Mouse (Mus musculus): Measurements from ENCODE around the gene Rock2. TPM values are rescaled to one million over a fixed set of nuclear protein-coding genes. Genes with fewer than 3 reads are reported as not detected.
"Not testable (repeated sequence)": the region's sequence is repeated elsewhere in the genome, so short reads cannot be mapped to it uniquely, and the experiment has no call there.

Gene Rock2
- polyA plus RNA-seq, 1 experiment from 2014 or later = 9.0 TPM

- WGBS = under 1% methylated on average over 57 of the region's 57 CpGs
- Histone ChIP-seq H3K4me3 (peak within 1 kb of the TSS; percentile 60), H3K9me3 (no peaks in the 10 kb centered on the region), H3K36me3 (peaks cover 7% of the 10 kb centered on the region), H3K4me1 (replicated peaks) (peaks cover 22% of the 10 kb centered on the region), H3K27ac (peak within 1 kb of the TSS; percentile 54), H3K27me3 (ENCODE audit: insufficient read depth, poor library complexity, severe bottlenecking) (peaks cover 53% of the 10 kb centered on the region)
- peak; percentile 78 for DNase-seq (ENCODE audit: low spot score)
These were observed 105.2 kb downstream of the Rock2 start, which contains the start of gene Pqlc3 for GRCm38 (mm10) chr12:16999739-17000497. Gene Pqlc3, minus strand, starts transcription at chr12:17000408.

- Histone ChIP-seq H3K4me3 (peak overlapping the region; percentile 60; the same call in 1 of the 2 replicates), H3K4me1 (replicated peaks) (peaks cover 22% of the 10 kb centered on the region), H3K9me3 (no peaks in the 10 kb centered on the region), H3K36me3 (peaks cover under 1% of the 10 kb centered on the region; the same call in 1 of the 2 replicates), H3K27ac (no peak overlapping the region), H3K27me3 (ENCODE audit: insufficient read depth, poor library complexity, severe bottlenecking) (peaks cover 53% of the 10 kb centered on the region)
- no peak for DNase-seq (ENCODE audit: low spot score)
- WGBS = 58% methylated on average over 6 of the region's 6 CpGs
These were observed 105.9 kb downstream of the Rock2 start for GRCm38 (mm10) chr12:17000628-17001027.

DNA sequence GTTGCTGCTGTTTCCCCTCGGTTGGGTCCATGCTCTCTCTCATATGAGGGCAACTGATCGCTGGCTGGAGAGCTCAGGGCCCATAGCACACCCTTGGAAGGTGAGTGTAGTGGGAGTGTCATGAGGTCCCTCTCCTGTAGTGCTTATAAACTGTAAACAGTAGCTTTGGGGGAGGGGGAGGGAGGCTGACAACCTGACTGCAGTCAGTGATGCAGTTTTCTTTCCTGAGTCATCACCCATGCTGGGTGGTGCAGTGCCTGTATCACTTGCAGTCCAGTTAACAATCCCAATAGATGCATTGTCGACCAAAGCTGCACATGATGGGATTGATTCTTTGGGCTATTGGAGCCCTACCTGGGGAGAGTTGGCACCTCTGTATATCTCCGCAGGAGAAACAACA, 106.5 kb downstream of the Rock2 start:
- 51% methylated on average over 4 of the region's 4 CpGs for WGBS
- no peak for DNase-seq (ENCODE audit: low spot score)
- H3K4me3 ChIP-seq = no peak overlapping the region
- H3K36me3 ChIP-seq = no peaks in the 10 kb centered on the region
- no peak overlapping the region for H3K27ac ChIP-seq
- no peaks in the 10 kb centered on the region for H3K9me3 ChIP-seq
- H3K27me3 ChIP-seq (ENCODE audit: insufficient read depth, poor library complexity, severe bottlenecking) = peaks cover 53% of the 10 kb centered on the region
- H3K4me1 ChIP-seq (replicated peaks) = peaks cover 22% of the 10 kb centered on the region

DNA sequence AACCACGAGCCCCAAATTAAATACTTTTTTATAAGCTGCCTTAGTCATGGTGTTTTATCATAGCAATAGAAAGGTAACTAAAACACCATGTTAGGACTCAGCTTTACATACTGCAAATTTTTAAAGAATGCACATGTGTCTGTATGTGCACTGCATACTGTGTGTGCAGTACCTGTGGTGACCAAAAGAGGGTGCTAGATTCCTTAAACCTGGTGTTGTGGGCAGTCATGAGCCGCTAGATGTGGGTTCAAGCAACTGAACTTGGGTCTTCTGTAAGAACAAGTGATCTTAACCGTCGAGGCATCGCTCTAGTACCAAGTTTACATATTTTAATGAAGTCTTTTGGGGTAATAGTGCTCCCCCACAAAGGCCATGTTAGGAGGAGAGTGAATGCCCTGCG, 114.8 kb downstream of the Rock2 start:
- 0 out of 2 replicates have a peak, but pooled peaks cover 7% of the 10 kb centered on the region for H3K27me3 ChIP-seq (ENCODE audit: insufficient read depth, poor library complexity, severe bottlenecking)
- 93% methylated on average over 6 of the region's 6 CpGs for WGBS
- H3K4me1 ChIP-seq (replicated peaks) = peaks cover 9% of the 10 kb centered on the region
- H3K9me3 ChIP-seq = peaks cover 8% of the 10 kb centered on the region; the same call in 1 of the 2 replicates
- DNase-seq (ENCODE audit: low spot score) = no peak
- H3K36me3 ChIP-seq = no peaks in the 10 kb centered on the region
- H3K4me3 ChIP-seq = no peak overlapping the region
- H3K27ac ChIP-seq = no peak overlapping the region

GRCm38 (mm10) chr12:17011100-17011870, 116.6 kb downstream of the Rock2 start, which contains the start of gene 2410004P03Rik:
Gene 2410004P03Rik, minus strand, starts transcription at chr12:17011727.
- Histone ChIP-seq H3K27me3 (ENCODE audit: insufficient read depth, poor library complexity, severe bottlenecking) (0 out of 2 replicates have a peak, but pooled peaks cover 7% of the 10 kb centered on the region), H3K27ac (peak within 1 kb of the TSS; percentile 24), H3K9me3 (peaks cover 15% of the 10 kb centered on the region; the same call in 1 of the 2 replicates), H3K4me3 (peak within 1 kb of the TSS; percentile 55), H3K36me3 (no peaks in the 10 kb centered on the region), H3K4me1 (replicated peaks) (peaks cover 9% of the 10 kb centered on the region)
- DNase-seq (ENCODE audit: low spot score) = peak; percentile 89
- WGBS = 7% methylated on average over 29 of the region's 29 CpGs

DNA sequence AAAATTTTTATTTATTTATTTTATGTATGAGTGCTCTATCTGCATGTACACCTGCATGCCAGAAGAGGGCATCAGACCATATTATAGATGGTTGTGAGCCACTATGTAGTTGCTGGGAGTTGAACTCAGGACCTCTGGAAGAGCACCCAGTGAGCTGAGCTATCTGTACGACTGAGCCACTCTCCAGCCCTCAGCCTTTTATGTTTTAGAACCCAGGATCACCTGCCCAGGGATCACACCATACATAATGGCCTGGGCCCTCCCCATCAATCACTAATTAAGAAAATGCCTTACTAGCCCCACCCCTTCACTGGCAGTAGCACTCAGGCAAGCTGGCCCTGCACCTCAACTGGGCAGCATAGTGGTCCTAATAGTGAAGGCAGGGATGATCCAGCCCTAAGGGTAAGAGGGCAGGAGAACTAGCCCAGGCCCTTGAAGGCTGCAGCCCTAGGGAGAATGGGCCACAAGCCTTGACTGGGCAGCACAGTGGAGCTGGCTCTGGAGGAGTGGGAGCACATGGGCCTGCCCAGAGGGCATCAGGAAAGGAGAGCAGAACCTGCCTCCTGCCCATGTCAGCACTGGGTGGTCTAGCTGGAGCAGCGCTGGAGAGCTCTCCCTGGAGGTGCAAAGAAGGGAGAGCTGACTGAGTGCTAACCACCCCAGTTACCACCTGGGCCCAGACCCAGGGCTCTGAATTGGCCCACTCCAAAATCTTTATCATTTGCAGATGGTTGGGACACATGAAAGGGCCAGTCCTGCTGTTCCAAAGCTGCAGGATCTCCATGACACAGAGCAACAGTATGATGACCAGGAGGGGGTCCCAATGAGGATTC, 117.6 kb downstream of the Rock2 start:
- Histone ChIP-seq H3K36me3 (no peaks in the 10 kb centered on the region), H3K4me3 (no peak overlapping the region), H3K4me1 (replicated peaks) (peaks cover 9% of the 10 kb centered on the region), H3K9me3 (peaks cover 15% of the 10 kb centered on the region; the same call in 1 of the 2 replicates), H3K27ac (no peak overlapping the region), H3K27me3 (ENCODE audit: insufficient read depth, poor library complexity, severe bottlenecking) (0 out of 2 replicates have a peak, but pooled peaks cover 7% of the 10 kb centered on the region)
- no peak for DNase-seq (ENCODE audit: low spot score)
- WGBS = 83% methylated on average over 2 of the region's 2 CpGs

GRCm38 (mm10) chr12:17015711-17016110, 121.0 kb downstream of the Rock2 start:
- 91% methylated on average over 2 of the region's 2 CpGs for WGBS

GRCm38 (mm10) chr12:17018468-17018867, 123.8 kb downstream of the Rock2 start:
- Histone ChIP-seq H3K27me3 (ENCODE audit: insufficient read depth, poor library complexity, severe bottlenecking) (no peaks in the 10 kb centered on the region), H3K4me3 (no peak overlapping the region), H3K4me1 (replicated peaks) (no peaks in the 10 kb centered on the region), H3K9me3 (peaks cover 7% of the 10 kb centered on the region; the same call in 1 of the 2 replicates), H3K36me3 (no peaks in the 10 kb centered on the region), H3K27ac (no peak overlapping the region)
- peak; percentile 61 for DNase-seq (ENCODE audit: low spot score)
- 30% methylated on average over 4 of the region's 4 CpGs for WGBS

More at GRCm38 (mm10) chr12:17015711-17016110, 121.0 kb downstream of the Rock2 start:
- Histone ChIP-seq H3K36me3 (no peaks in the 10 kb centered on the region), H3K4me1 (replicated peaks) (peaks cover 8% of the 10 kb centered on the region), H3K27me3 (ENCODE audit: insufficient read depth, poor library complexity, severe bottlenecking) (0 out of 2 replicates have a peak, but pooled peaks cover 3% of the 10 kb centered on the region), H3K9me3 (peaks cover 7% of the 10 kb centered on the region; the same call in 1 of the 2 replicates), H3K27ac (no peak overlapping the region), H3K4me3 (no peak overlapping the region)
- no peak for DNase-seq (ENCODE audit: low spot score)

DNA sequence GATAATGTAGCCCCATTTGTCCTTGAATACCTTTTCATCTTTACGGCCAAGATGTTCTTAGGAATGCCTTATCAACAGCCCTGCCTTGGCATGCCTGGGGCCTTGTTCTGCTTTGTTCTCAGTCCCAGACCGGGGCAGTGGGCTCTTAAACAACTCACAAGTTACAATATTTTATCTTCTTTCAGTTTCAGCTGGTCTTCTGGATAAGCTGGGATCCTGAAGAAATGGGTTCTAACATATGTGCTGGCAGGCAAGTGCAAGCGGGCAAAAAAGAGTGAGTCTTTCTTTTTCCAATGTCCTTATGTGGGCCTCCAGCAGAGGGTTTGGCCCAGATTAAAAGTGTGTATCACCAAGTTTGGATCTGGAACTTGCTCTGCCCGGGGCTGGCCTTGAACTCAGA, 126.4 kb downstream of the Rock2 start:
- not testable (repeated sequence) for H3K9me3 ChIP-seq; H3K27me3 ChIP-seq (ENCODE audit: insufficient read depth, poor library complexity, severe bottlenecking); DNase-seq (ENCODE audit: low spot score); H3K4me3 ChIP-seq; H3K27ac ChIP-seq; H3K4me1 ChIP-seq (replicated peaks); H3K36me3 ChIP-seq
- 92% methylated on average over 4 of the region's 4 CpGs for WGBS

DNA sequence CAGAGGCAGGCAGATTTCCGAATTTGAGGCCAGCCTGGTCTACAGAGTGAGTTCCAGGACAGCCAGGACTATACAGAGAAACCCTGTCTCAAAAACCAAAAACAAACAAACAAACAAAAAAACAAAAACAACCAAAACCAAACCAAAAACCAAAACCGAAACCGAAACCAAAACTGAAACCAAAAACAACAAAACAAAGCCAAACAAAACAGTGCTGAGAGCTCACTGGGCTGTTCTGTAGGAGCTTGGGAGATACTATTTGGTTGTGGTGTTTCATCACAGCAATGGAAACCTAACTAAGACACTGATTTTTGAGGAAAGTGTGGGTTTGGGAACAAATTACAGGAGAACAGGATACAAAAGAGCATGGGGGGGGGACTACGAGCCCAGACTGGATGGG, 127.5 kb downstream of the Rock2 start:
- DNase-seq (ENCODE audit: low spot score) = no peak
- H3K36me3 ChIP-seq = no peaks in the 10 kb centered on the region
- H3K4me1 ChIP-seq (replicated peaks) = peaks cover 7% of the 10 kb centered on the region
- no peak overlapping the region for H3K4me3 ChIP-seq
- no peaks in the 10 kb centered on the region for H3K9me3 ChIP-seq
- 88% methylated on average over 4 of the region's 4 CpGs for WGBS
- H3K27me3 ChIP-seq (ENCODE audit: insufficient read depth, poor library complexity, severe bottlenecking) = no peaks in the 10 kb centered on the region
- no peak overlapping the region for H3K27ac ChIP-seq

- Histone ChIP-seq H3K4me1 (replicated peaks) (peaks cover 7% of the 10 kb centered on the region), H3K27me3 (ENCODE audit: insufficient read depth, poor library complexity, severe bottlenecking) (no peaks in the 10 kb centered on the region), H3K9me3 (0 out of 2 replicates have a peak, but pooled peaks cover 6% of the 10 kb centered on the region), H3K4me3 (no peak overlapping the region), H3K36me3 (no peaks in the 10 kb centered on the region), H3K27ac (no peak overlapping the region)
- WGBS = 90% methylated on average over 6 of the region's 6 CpGs
- no peak for DNase-seq (ENCODE audit: low spot score)
These were observed 129.9 kb downstream of the Rock2 start for GRCm38 (mm10) chr12:17024554-17025110.
